Mouse (Mus musculus) mesoderm, embryonic 11.5 days (tissue): ENCODE data around the gene Nisch.

ENCODE experiments used
- DNase-seq: peaks from one replicate; pipeline ENCODE4 v3.0.0-alpha.2; 2012; ENCODE audit warnings: low read depth, low spot score

Nisch gene

GRCm38 (mm10) chr14:31130236-31131220, 86.2 kb downstream of the Nisch start, which contains the start of gene Nt5dc2:
Gene Nt5dc2 (plus strand): TSS chr14:31131053.
- peak; percentile 95 for DNase-seq

- no peak for DNase-seq
Observed at GRCm38 (mm10) chr14:31129326-31130235, 87.2 kb downstream of the Nisch start.

- peak; percentile 99 for DNase-seq
Observed at GRCm38 (mm10) chr14:31128826-31129219, 87.9 kb downstream of the Nisch start, which contains the start of gene Smim4. Gene Smim4 (minus strand): TSS chr14:31128956.

GRCm38 (mm10) chr14:31128101-31128825, 88.5 kb downstream of the Nisch start:
- DNase-seq: peak; percentile 41

GRCm38 (mm10) chr14:31126826-31127225, 89.9 kb downstream of the Nisch start:
- no peak for DNase-seq

GRCm38 (mm10) chr14:31125106-31126075, 91.4 kb downstream of the Nisch start:
- DNase-seq: peak; percentile 20
